Mouse (Mus musculus) heart, adult 2 months (tissue): ENCODE measurements around the gene Abhd2.

ENCODE experiments used
- CTCF ChIP-seq: fragments of 200-600 bp; IDR thresholded peaks from 2 replicates; pipeline ENCODE4 v1.8.1; 2022; ENCODE audit warnings: antibody characterized with exemption, mild to moderate bottlenecking, moderate library complexity
- EP300 ChIP-seq: fragments of 200-500 bp; IDR thresholded peaks from 2 replicates; pipeline ENCODE4 v1.6.1; 2011; ENCODE audit warnings: low read depth, low read length, control low read depth; ENCODE audit not compliant: insufficient read depth
- POLR2A ChIP-seq: fragments of 200-500 bp; IDR thresholded peaks from 2 replicates; pipeline ENCODE4 v1.6.1; 2011; ENCODE audit warnings: mild to moderate bottlenecking, low read depth, low read length, control low read depth; ENCODE audit not compliant: insufficient read depth

DNA sequence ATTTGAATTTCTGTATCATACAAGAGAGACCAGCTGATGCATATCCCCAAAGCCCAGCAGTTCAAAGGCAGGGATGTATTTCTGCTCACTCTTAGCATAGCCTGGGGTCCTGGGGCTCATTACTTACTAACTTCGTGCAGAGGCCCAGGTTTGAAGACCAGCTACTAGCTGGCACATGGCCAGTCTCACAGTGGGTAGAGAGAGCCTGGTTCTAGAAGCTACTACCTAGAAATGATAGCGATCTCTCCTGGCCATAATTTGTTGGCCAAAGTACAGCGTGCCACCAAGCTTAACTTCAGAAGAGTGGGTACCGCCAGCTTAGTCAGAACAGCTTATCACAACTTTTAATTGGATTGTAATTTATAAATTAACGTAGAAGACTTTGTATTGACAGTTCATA is 55.8 kb downstream of the Abhd2 start:
- TF ChIP-seq EP300 = no peak
- TF ChIP-seq POLR2A = no peak
- TF ChIP-seq CTCF = no peak
